Mouse (Mus musculus): ENCODE measurements at regions not wholly inside any gene's neighbourhood (a gene's known extent, or its start where the extent isn't known, plus 50 kb on each side); places are given as distances from the start of the nearest gene placed in this dataset.

DNA sequence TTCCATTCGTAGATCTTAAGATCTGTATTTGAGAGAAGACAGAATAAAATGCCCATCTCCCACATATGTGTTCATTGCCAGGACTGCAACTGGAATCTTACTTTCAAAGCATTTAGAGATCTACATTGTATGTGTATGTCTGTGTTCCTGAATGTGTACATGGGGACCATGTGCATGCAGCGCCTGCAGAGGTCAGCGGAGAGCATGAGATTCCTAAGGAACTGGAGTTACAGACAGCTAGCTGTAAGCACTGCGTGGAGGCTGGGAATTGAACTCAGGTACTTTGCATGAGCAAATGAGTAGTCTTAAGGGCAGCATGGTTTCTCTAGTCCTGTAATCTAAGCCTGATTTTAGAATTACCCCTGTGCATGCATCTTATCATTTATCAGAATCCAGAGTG is 685.5 kb upstream of the Tenm3 start:
- Histone ChIP-seq H3K36me3 (no peaks in the 10 kb centered on the region), H3K9me3 (replicated peaks) (no peaks in the 10 kb centered on the region), H3K9ac (no peak overlapping the region), H3K4me2 (no peak overlapping the region), H3K4me3 (no peak overlapping the region), H3K27me3 (no peaks in the 10 kb centered on the region), H3K4me1 (replicated peaks) (no peaks in the 10 kb centered on the region), H3K27ac (no peak overlapping the region)
- WGBS: 70% methylated on average over 4 of the region's 4 CpGs
- ATAC-seq (replicated peaks; ENCODE audit: insufficient number of reproducible peaks, insufficient read depth, low FRiP score, low read depth): no peak

DNA sequence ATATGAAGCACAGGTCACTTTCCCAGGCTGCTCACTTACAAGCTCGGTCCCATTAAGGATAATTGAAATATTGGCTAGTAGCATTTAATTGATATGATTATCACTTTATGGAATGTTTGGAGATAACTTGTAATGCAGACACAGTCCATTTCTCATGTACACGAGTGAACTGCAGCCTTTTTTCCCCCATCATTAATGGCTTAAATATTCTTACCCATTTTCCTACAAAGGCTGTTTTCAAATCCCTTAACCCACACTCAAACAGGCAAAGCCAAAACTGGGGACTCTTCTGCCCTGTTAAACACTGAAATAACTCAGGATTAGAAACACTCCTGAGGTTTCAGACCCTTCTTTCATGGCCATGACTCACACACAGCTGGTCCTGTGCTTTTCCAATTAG is 649.2 kb upstream of the Tenm3 start:
- Histone ChIP-seq H3K4me1 (replicated peaks) (no peaks in the 10 kb centered on the region), H3K4me3 (no peak overlapping the region), H3K27me3 (no peaks in the 10 kb centered on the region), H3K4me2 (no peak overlapping the region), H3K36me3 (no peaks in the 10 kb centered on the region), H3K9ac (no peak overlapping the region), H3K9me3 (replicated peaks) (no peaks in the 10 kb centered on the region), H3K27ac (no peak overlapping the region)
- WGBS: 57% methylated on average over 2 of the region's 2 CpGs
- no peak for ATAC-seq (replicated peaks; ENCODE audit: insufficient number of reproducible peaks, insufficient read depth, low FRiP score, low read depth)

- Histone ChIP-seq H3K9me3 (replicated peaks) (no peaks in the 10 kb centered on the region), H3K27ac (no peak overlapping the region), H3K27me3 (no peaks in the 10 kb centered on the region), H3K36me3 (no peaks in the 10 kb centered on the region), H3K4me3 (no peak overlapping the region), H3K4me2 (no peak overlapping the region), H3K4me1 (replicated peaks) (no peaks in the 10 kb centered on the region), H3K9ac (no peak overlapping the region)
- 81% methylated on average over 4 of the region's 4 CpGs for whole genome bisulfite sequencing
- ATAC-seq (replicated peaks; ENCODE audit: insufficient number of reproducible peaks, insufficient read depth, low FRiP score, low read depth): no peak
These were observed 641.5 kb upstream of the Tenm3 start for GRCm38 (mm10) chr8:49485284-49485683.

DNA sequence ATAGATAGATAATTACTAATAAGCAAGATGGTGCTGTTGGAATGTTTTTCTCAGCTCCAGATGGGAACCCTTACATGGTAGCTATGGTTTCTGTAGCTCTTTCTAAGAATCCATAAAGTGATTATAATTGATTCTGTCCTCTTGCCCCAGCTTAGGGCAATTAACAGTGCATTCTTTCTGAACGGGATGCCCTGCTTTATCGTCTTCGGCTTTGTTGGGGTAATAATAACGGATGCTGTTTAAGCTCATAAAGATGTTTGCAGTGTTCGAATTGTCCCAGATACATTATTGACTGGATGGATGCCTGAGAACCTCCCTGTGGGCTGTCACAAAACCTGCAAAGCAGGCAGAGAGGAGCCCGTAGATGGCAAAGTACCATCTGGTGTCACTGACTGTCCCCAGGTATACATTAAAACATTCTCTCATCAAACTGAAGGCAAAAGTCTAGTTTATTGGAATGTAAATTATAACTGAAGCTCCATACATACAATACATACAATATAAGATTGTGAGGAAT is 637.8 kb upstream of the Tenm3 start:
- Histone ChIP-seq H3K4me1 (replicated peaks) (no peaks in the 10 kb centered on the region), H3K9me3 (replicated peaks) (no peaks in the 10 kb centered on the region), H3K4me3 (no peak overlapping the region), H3K36me3 (no peaks in the 10 kb centered on the region), H3K27ac (no peak overlapping the region), H3K9ac (no peak overlapping the region), H3K4me2 (no peak overlapping the region), H3K27me3 (no peaks in the 10 kb centered on the region)
- WGBS: 85% methylated on average over 6 of the region's 6 CpGs
- no peak for ATAC-seq (replicated peaks; ENCODE audit: insufficient number of reproducible peaks, insufficient read depth, low FRiP score, low read depth)

- H3K4me3 ChIP-seq: 0 out of 2 replicates have a peak overlapping the region, but pooled peaks have one; percentile 2
- ATAC-seq (replicated peaks; ENCODE audit: insufficient number of reproducible peaks, insufficient read depth, low FRiP score, low read depth): no peak
- peaks cover 4% of the 10 kb centered on the region; the same call in 1 of the 2 replicates for H3K4me1 ChIP-seq (replicated peaks)
- no peaks in the 10 kb centered on the region for H3K27me3 ChIP-seq
- no peak overlapping the region for H3K27ac ChIP-seq
- H3K4me2 ChIP-seq: peak overlapping the region; percentile 49
- no peaks in the 10 kb centered on the region for H3K9me3 ChIP-seq (replicated peaks)
- WGBS: 18% methylated on average over 14 of the region's 14 CpGs
- H3K9ac ChIP-seq: no peak overlapping the region
- H3K36me3 ChIP-seq: no peaks in the 10 kb centered on the region
These were observed 622.3 kb upstream of the Tenm3 start for GRCm38 (mm10) chr8:49465911-49466518.

GRCm38 (mm10) chr8:49465070-49465469 is 621.3 kb upstream of the Tenm3 start:
- 74% methylated on average over 7 of the region's 7 CpGs for WGBS
- no peak overlapping the region for H3K27ac ChIP-seq
- no peaks in the 10 kb centered on the region for H3K9me3 ChIP-seq (replicated peaks)
- ATAC-seq (replicated peaks; ENCODE audit: insufficient number of reproducible peaks, insufficient read depth, low FRiP score, low read depth): no peak
- no peaks in the 10 kb centered on the region for H3K36me3 ChIP-seq
- no peak overlapping the region for H3K4me2 ChIP-seq
- H3K4me3 ChIP-seq: no peak overlapping the region
- H3K4me1 ChIP-seq (replicated peaks): peaks cover 4% of the 10 kb centered on the region; the same call in 1 of the 2 replicates
- H3K27me3 ChIP-seq: no peaks in the 10 kb centered on the region
- no peak overlapping the region for H3K9ac ChIP-seq

DNA sequence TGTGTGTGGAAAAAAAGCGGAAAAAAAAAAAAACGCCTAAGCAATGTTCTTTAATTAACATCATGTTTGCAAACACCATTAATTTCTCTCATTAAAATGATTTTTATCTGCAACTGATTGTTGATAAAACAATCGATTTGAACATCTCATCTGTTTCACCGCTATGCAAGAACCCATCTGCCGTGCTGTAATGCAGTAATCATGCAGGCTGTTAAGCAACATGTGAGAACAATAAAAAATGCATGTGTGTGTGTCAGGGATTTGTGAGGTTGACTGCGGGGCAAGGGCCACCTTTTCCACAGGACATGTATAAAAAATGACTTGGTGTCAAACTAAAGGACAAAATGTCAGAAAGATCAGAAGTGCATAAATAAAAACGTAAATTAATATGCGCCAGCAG is 618.9 kb upstream of the Tenm3 start:
- Histone ChIP-seq H3K4me1 (replicated peaks) (peaks cover 4% of the 10 kb centered on the region; the same call in 1 of the 2 replicates), H3K4me2 (no peak overlapping the region), H3K9ac (no peak overlapping the region), H3K27me3 (no peaks in the 10 kb centered on the region), H3K4me3 (no peak overlapping the region), H3K9me3 (replicated peaks) (no peaks in the 10 kb centered on the region), H3K27ac (no peak overlapping the region), H3K36me3 (no peaks in the 10 kb centered on the region)
- ATAC-seq (replicated peaks; ENCODE audit: insufficient number of reproducible peaks, insufficient read depth, low FRiP score, low read depth): no peak
- 81% methylated on average over 8 of the region's 8 CpGs for WGBS

DNA sequence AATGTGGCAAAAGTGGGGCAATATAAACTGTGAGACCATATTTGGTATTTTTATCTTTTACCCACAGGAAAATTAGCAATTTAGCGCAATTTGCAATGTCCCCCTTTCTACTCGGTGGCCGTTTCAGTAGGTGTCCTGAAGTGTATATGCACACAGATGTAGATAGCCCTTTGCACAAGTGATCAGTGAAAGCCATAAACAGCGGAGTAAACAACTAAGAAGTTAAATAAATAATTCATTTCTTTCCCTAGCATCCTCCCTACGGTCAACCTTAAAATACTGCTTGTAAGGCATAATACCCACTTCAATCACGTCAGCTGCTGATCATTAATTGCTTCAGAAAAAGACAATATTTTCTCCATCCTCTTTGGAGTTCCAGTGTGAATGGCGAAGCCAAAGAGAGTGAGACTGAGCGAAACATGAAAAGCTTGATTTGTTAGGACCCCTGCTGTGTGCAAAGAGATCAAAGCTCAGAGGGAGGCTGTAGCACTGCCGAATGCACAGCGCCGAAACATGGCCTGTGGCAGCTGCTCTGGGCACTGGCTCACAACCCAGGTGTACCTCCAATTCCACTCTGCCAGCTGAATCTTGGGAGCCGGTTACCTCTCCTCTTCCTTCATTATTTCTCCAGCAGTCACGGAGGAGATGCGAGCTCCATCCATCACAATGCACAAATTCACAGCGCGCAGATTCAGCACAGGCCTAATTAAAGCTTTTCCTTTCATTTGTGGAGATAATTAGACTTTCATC is 618.1 kb upstream of the Tenm3 start:
- Histone ChIP-seq H3K27ac (no peak overlapping the region), H3K4me3 (no peak overlapping the region), H3K4me2 (no peak overlapping the region), H3K27me3 (no peaks in the 10 kb centered on the region), H3K36me3 (no peaks in the 10 kb centered on the region), H3K4me1 (replicated peaks) (peaks cover 4% of the 10 kb centered on the region; the same call in 1 of the 2 replicates), H3K9ac (no peak overlapping the region), H3K9me3 (replicated peaks) (no peaks in the 10 kb centered on the region)
- ATAC-seq (replicated peaks; ENCODE audit: insufficient number of reproducible peaks, insufficient read depth, low FRiP score, low read depth): no peak
- 64% methylated on average over 16 of the region's 16 CpGs for WGBS

GRCm38 (mm10) chr8:49445444-49445843 is 601.7 kb upstream of the Tenm3 start:
- H3K27ac ChIP-seq: no peak overlapping the region
- no peak overlapping the region for H3K4me2 ChIP-seq
- 72% methylated on average over 5 of the region's 5 CpGs for WGBS
- no peak for ATAC-seq (replicated peaks; ENCODE audit: insufficient number of reproducible peaks, insufficient read depth, low FRiP score, low read depth)
- H3K9ac ChIP-seq: no peak overlapping the region
- no peaks in the 10 kb centered on the region for H3K9me3 ChIP-seq (replicated peaks)
- no peaks in the 10 kb centered on the region for H3K27me3 ChIP-seq
- no peaks in the 10 kb centered on the region for H3K4me1 ChIP-seq (replicated peaks)
- H3K36me3 ChIP-seq: no peaks in the 10 kb centered on the region
- H3K4me3 ChIP-seq: no peak overlapping the region

DNA sequence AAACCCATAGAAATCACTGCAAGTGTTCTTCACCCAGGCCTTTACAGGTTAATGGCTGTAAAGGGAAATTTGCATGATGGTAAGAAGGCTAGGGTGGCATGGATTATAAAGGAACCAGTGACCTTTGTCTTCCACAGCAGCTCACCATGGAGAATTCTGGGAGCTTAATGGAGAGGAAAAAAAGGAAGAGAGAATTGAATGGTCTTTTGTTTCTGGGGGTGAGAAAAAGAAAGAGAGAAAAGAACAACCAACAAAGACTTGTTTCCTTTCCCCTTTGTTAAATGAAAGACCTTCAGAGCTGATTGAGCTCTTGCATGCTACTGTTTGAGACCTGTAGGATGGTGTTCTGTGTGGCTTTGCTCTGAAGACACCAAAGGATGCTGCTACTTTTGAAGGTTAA is 597.5 kb upstream of the Tenm3 start:
- Histone ChIP-seq H3K4me2 (no peak overlapping the region), H3K36me3 (no peaks in the 10 kb centered on the region), H3K4me1 (replicated peaks) (no peaks in the 10 kb centered on the region), H3K27ac (no peak overlapping the region), H3K9me3 (replicated peaks) (no peaks in the 10 kb centered on the region), H3K4me3 (no peak overlapping the region), H3K27me3 (no peaks in the 10 kb centered on the region), H3K9ac (no peak overlapping the region)
- no peak for ATAC-seq (replicated peaks; ENCODE audit: insufficient number of reproducible peaks, insufficient read depth, low FRiP score, low read depth)

DNA sequence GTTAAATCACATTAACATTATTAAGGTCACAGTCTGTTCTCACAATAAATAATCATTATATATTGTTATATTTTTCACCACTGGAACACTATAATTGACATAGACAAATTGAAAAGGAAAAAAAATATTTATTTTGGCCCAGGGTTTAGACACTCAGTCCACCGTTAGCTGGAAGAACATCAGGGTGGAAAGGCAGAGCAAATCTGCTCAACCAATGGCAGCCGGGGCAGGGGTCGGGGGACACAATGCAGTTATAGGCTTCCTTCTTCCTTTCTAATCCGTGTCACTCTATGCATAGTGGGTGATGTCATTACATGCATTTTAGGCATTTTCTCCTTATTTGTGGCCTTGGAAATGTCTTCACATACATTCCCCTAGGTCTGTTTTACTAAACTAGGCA is 552.8 kb upstream of the Tenm3 start:
- Histone ChIP-seq H3K9ac (no peak overlapping the region), H3K4me1 (replicated peaks) (no peaks in the 10 kb centered on the region), H3K27me3 (no peaks in the 10 kb centered on the region), H3K4me2 (no peak overlapping the region), H3K27ac (no peak overlapping the region), H3K4me3 (no peak overlapping the region), H3K9me3 (replicated peaks) (no peaks in the 10 kb centered on the region), H3K36me3 (no peaks in the 10 kb centered on the region)
- WGBS: 69% methylated on average over 4 of the region's 4 CpGs
- no peak for ATAC-seq (replicated peaks; ENCODE audit: insufficient number of reproducible peaks, insufficient read depth, low FRiP score, low read depth)

GRCm38 (mm10) chr8:49395029-49395428 is 551.3 kb upstream of the Tenm3 start:
- no peak overlapping the region for H3K4me3 ChIP-seq
- H3K36me3 ChIP-seq: no peaks in the 10 kb centered on the region
- no peak for ATAC-seq (replicated peaks; ENCODE audit: insufficient number of reproducible peaks, insufficient read depth, low FRiP score, low read depth)
- H3K4me1 ChIP-seq (replicated peaks): no peaks in the 10 kb centered on the region
- no peaks in the 10 kb centered on the region for H3K27me3 ChIP-seq
- no peaks in the 10 kb centered on the region for H3K9me3 ChIP-seq (replicated peaks)
- H3K9ac ChIP-seq: no peak overlapping the region
- H3K27ac ChIP-seq: no peak overlapping the region
- no peak overlapping the region for H3K4me2 ChIP-seq
- WGBS: 20% methylated on average over 1 of the region's 1 CpGs
